Mouse (Mus musculus) kidney, postnatal 0 days (tissue): ENCODE measurements around the gene Stard7. TPM values are rescaled to one million over a fixed set of nuclear protein-coding genes. Genes with fewer than 3 reads are reported as not detected.

Source experiments
- ATAC-seq: fragments of 200-750 bp; cut with Nextera tagmentation; replicated peaks from 2 replicates; pipeline ENCODE4 v1.8.0; 2017; ENCODE audit warnings: low read depth, moderate number of reproducible peaks, moderate TSS enrichment, moderate library complexity; ENCODE audit not compliant: low FRiP score
- DNase-seq: peaks from one replicate; pipeline ENCODE4 v3.0.0-alpha.2; 2016; ENCODE audit warnings: low spot score
- H3K27ac ChIP-seq: fragments of 300-500 bp; sonication (generic); 2 replicates; pipeline ENCODE4 v1.5.1; 2014; ENCODE audit warnings: mild to moderate bottlenecking
- H3K27me3 ChIP-seq: fragments of 300-500 bp; sonication (generic); 2 replicates; pipeline ENCODE4 v1.6.1; 2014; ENCODE audit warnings: low read length, mixed read lengths; ENCODE audit not compliant: insufficient read depth
- H3K36me3 ChIP-seq: fragments of 300-500 bp; sonication (generic); 2 replicates; pipeline ENCODE4 v1.6.1; 2014; ENCODE audit warnings: low read length, mixed read lengths; ENCODE audit not compliant: insufficient read depth
- H3K4me1 ChIP-seq: fragments of 300-500 bp; sonication (generic); replicated peaks from 2 replicates; pipeline ENCODE4 v1.6.1; 2014; ENCODE audit warnings: antibody characterized with exemption, low read length, mixed read lengths; ENCODE audit not compliant: insufficient read depth
- H3K4me2 ChIP-seq: fragments of 300-500 bp; sonication (generic); 2 replicates; pipeline ENCODE4 v1.6.1; 2014; ENCODE audit warnings: mild to moderate bottlenecking, low read length, moderate library complexity, mixed read lengths
- H3K4me3 ChIP-seq: fragments of 300-500 bp; sonication (generic); replicated peaks from 2 replicates; pipeline ENCODE4 v1.5.1; 2014; ENCODE audit warnings: low read depth, low read length
- H3K9ac ChIP-seq: fragments of 300-500 bp; sonication (generic); 2 replicates; pipeline ENCODE4 v1.6.1; 2014; ENCODE audit warnings: low read depth, low read length
- H3K9me3 ChIP-seq: fragments of 300-500 bp; sonication (generic); replicated peaks from 2 replicates; pipeline ENCODE4 v1.6.1; 2016; ENCODE audit warnings: low read length, inconsistent platforms, mixed read lengths
- CTCF ChIP-seq: IDR thresholded peaks from 2 replicates; pipeline ENCODE4 v1.5.1; 2016; ENCODE audit warnings: antibody characterized with exemption, low read depth, mild to moderate bottlenecking, moderate library complexity
- WGBS: fragments of 180-500 bp; shearing (Covaris S2); extraction: QIAGEN DNeasy Blood & Tissue Kit; methylation state at CpG from one replicate; pipeline ENCODE4 v1.1.7; 2014; 5-methylcytosine and 5-hydroxymethylcytosine counted together
- polyA plus RNA-seq: library from polyadenylated mRNA; unstranded; fragments of >200 nt; fragmentation: Nextera tagmentation; extraction: Ambion mirVana; gene quantifications from 2 replicates; pipeline ENCODE4 v1.2.1, GENCODE M21; 2015

Stard7 gene
- polyA plus RNA-seq, 1 experiment from 2014 or later: 86.5 TPM

GRCm38 (mm10) chr2:127315155-127315470, 45.1 kb downstream of the Stard7 start:
- H3K4me3 ChIP-seq: no peak overlapping the region
- no peak for DNase-seq
- 100% methylated on average over 1 of the region's 1 CpGs for WGBS
- H3K4me1 ChIP-seq: no peaks in the 10 kb centered on the region
- no peak for TF ChIP-seq CTCF
- H3K9me3 ChIP-seq: no peaks in the 10 kb centered on the region
- H3K9ac ChIP-seq: no peak overlapping the region
- ATAC-seq: no peak
- no peaks in the 10 kb centered on the region for H3K27me3 ChIP-seq
- no peaks in the 10 kb centered on the region for H3K36me3 ChIP-seq
- no peak overlapping the region for H3K4me2 ChIP-seq
- H3K27ac ChIP-seq: no peak overlapping the region

- Histone ChIP-seq H3K27ac (no peak overlapping the region), H3K27me3 (no peaks in the 10 kb centered on the region), H3K4me1 (no peaks in the 10 kb centered on the region), H3K36me3 (no peaks in the 10 kb centered on the region), H3K4me2 (no peak overlapping the region), H3K9me3 (no peaks in the 10 kb centered on the region), H3K9ac (no peak overlapping the region), H3K4me3 (no peak overlapping the region)
- 78% methylated on average over 5 of the region's 5 CpGs for WGBS
- ATAC-seq (no peak), DNase-seq (no peak)
- no peak for TF ChIP-seq CTCF
Observed at GRCm38 (mm10) chr2:127316431-127316830, 46.4 kb downstream of the Stard7 start.

GRCm38 (mm10) chr2:127318136-127318535, 48.1 kb downstream of the Stard7 start:
- no peak for TF ChIP-seq CTCF
- H3K4me2 ChIP-seq: no peak overlapping the region
- no peaks in the 10 kb centered on the region for H3K9me3 ChIP-seq
- no peak overlapping the region for H3K27ac ChIP-seq
- H3K36me3 ChIP-seq: no peaks in the 10 kb centered on the region
- no peak overlapping the region for H3K4me3 ChIP-seq
- H3K27me3 ChIP-seq: no peaks in the 10 kb centered on the region
- no peaks in the 10 kb centered on the region for H3K4me1 ChIP-seq
- WGBS: 84% methylated on average over 4 of the region's 4 CpGs
- H3K9ac ChIP-seq: no peak overlapping the region
- DNase-seq (no peak), ATAC-seq (no peak)

GRCm38 (mm10) chr2:127319071-127319470, 49.1 kb downstream of the Stard7 start:
- H3K4me3 ChIP-seq: no peak overlapping the region
- H3K4me2 ChIP-seq: no peak overlapping the region
- DNase-seq (no peak), ATAC-seq (no peak)
- no peaks in the 10 kb centered on the region for H3K4me1 ChIP-seq
- H3K9ac ChIP-seq: no peak overlapping the region
- no peak for TF ChIP-seq CTCF
- no peaks in the 10 kb centered on the region for H3K36me3 ChIP-seq
- no peak overlapping the region for H3K27ac ChIP-seq
- no peaks in the 10 kb centered on the region for H3K9me3 ChIP-seq
- H3K27me3 ChIP-seq: no peaks in the 10 kb centered on the region
- 71% methylated on average over 4 of the region's 4 CpGs for WGBS

GRCm38 (mm10) chr2:127322671-127323285, 52.8 kb downstream of the Stard7 start:
- Histone ChIP-seq H3K4me2 (no peak overlapping the region), H3K4me3 (no peak overlapping the region), H3K9ac (no peak overlapping the region), H3K9me3 (no peaks in the 10 kb centered on the region), H3K4me1 (no peaks in the 10 kb centered on the region), H3K36me3 (no peaks in the 10 kb centered on the region), H3K27ac (no peak overlapping the region), H3K27me3 (no peaks in the 10 kb centered on the region)
- DNase-seq (no peak), ATAC-seq (no peak)
- WGBS: 72% methylated on average over 6 of the region's 6 CpGs
- TF ChIP-seq CTCF: no peak

GRCm38 (mm10) chr2:127323667-127324066, 53.6 kb downstream of the Stard7 start:
- Histone ChIP-seq H3K4me1 (no peaks in the 10 kb centered on the region), H3K9ac (no peak overlapping the region), H3K27me3 (no peaks in the 10 kb centered on the region), H3K36me3 (no peaks in the 10 kb centered on the region), H3K4me2 (no peak overlapping the region), H3K9me3 (no peaks in the 10 kb centered on the region), H3K4me3 (no peak overlapping the region), H3K27ac (no peak overlapping the region)
- no peak for ATAC-seq
- WGBS: 96% methylated on average over 1 of the region's 1 CpGs
- TF ChIP-seq CTCF: no peak
- DNase-seq: no peak

GRCm38 (mm10) chr2:127324456-127324855, 54.4 kb downstream of the Stard7 start:
- no peaks in the 10 kb centered on the region for H3K27me3 ChIP-seq
- H3K4me1 ChIP-seq: peaks cover 2% of the 10 kb centered on the region; the same call in 1 of the 2 replicates
- 45% methylated on average over 7 of the region's 7 CpGs for WGBS

More at GRCm38 (mm10) chr2:127324456-127324855, 54.4 kb downstream of the Stard7 start:
- ATAC-seq (no peak), DNase-seq (no peak)
- no peak overlapping the region for H3K9ac ChIP-seq
- H3K4me2 ChIP-seq: no peak overlapping the region
- H3K9me3 ChIP-seq: no peaks in the 10 kb centered on the region
- no peak overlapping the region for H3K27ac ChIP-seq
- no peak for TF ChIP-seq CTCF
- H3K4me3 ChIP-seq: no peak overlapping the region
- H3K36me3 ChIP-seq: no peaks in the 10 kb centered on the region
